Mouse (Mus musculus): ENCODE data around the gene Ints11. TPM values are rescaled to one million over a fixed set of nuclear protein-coding genes. Genes with fewer than 3 reads are reported as not detected.

The Ints11 gene
- polyA plus RNA-seq, 1 experiment from 2014 or later, result 103 TPM

DNA sequence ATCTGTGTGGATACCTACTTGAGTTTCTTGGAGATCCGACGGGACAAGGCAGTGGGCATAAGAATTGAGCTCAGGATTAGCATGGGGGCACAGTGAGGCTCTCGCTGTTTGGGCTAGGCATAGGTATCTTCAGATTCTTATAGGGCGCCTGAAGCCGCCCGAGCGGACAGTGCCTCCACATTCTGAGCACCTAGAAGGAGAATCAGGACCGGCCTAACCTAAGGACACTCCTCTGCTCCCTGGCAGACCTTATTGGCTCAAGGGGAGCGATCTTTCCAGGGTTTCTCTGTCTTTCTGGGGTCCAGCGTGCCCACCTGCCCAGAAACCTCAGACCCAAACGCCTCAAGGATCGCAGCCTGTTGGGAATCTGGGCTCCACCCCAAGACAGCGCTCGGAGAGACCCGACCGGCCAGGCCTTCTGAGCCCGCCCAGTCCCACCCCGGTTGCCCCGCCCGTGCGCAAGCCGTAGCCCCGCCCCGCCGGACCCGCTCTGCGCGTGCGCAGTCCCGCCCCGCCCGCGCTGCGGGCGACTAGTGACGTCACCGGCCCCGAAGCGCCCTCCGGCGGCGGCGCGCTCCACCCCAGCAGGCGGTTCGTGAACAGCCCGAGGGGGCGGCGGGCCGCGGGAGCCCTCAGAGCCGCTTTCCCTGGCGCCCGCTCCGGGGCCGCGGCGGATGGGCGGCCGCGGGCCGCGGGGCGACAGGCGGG is 22.3 kb upstream of the Ints11 start, which contains the start of gene Dvl1:
Dvl1 (plus strand) TSS at position 532 of the 708 bp plus-strand sequence.
- H3K27me3 ChIP-seq (ENCODE audit: control insufficient read depth, insufficient read depth, low read length), result no peaks in the 10 kb centered on the region

DNA sequence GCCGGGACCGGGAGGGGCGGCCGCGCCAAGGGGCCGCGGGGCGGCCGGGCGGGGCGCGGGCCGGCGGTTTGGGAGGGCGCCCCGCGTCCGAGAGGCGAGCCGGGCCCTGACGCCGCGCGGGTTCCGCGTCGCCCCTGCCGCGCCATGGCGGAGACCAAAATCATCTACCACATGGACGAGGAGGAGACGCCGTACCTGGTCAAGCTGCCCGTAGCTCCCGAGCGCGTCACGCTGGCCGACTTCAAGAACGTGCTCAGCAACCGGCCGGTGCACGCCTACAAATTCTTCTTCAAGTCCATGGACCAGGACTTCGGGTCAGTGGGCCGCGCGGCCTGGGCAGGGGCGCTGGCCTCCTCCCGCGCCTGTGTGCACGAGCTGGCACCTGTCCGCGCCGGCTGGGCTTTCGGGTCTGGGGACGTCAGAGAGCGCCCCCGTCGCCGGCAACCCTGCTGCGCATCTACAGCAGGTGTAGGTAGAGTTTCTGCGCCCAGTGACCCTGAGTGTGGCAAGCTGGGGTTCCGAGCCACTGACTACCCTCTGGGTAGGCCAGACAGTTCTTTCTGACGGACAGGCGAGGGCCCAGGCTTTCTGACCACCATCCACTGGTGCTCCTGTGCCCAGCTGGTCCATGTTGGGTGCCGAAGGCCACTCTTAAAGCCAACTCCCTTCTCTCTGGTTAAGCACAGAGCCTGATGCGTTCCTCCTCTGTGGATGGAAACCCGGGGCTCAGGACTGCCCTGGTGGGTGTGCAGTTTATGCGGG is 21.6 kb upstream of the Ints11 start:
- DNase-seq (ENCODE audit: low spot score, missing footprints), result peak; percentile 93
- H3K9ac ChIP-seq (ENCODE audit: low read length), result peak overlapping the region; percentile 91
- ATAC-seq (ENCODE audit: low FRiP score), result peak; percentile 75
- peak overlapping the region; percentile 30 for H3K27ac ChIP-seq (ENCODE audit: low read depth, low read length)
- 2% methylated on average over 62 of the region's 69 CpGs for WGBS
- H3K4me3 ChIP-seq (ENCODE audit: low read depth, low read length), result peak overlapping the region; percentile 91
- peaks cover 22% of the 10 kb centered on the region for H3K4me1 ChIP-seq (ENCODE audit: control insufficient read depth, insufficient read depth, low read length)
- H3K4me2 ChIP-seq, result peak overlapping the region; percentile 94
- no peaks in the 10 kb centered on the region for H3K9me3 ChIP-seq (ENCODE audit: control insufficient read depth, low read length)
- H3K27me3 ChIP-seq (ENCODE audit: control insufficient read depth, insufficient read depth, low read length), result no peaks in the 10 kb centered on the region
- no peaks in the 10 kb centered on the region for H3K36me3 ChIP-seq (ENCODE audit: control insufficient read depth, insufficient read depth, low read length)

More for the DNA sequence above, 22.3 kb upstream of the Ints11 start, which contains the start of gene Dvl1:
- WGBS, result 3% methylated on average over 54 of the region's 65 CpGs
- H3K4me3 ChIP-seq (ENCODE audit: low read depth, low read length), result peak within 1 kb of the TSS; percentile 91
- no peaks in the 10 kb centered on the region for H3K36me3 ChIP-seq (ENCODE audit: control insufficient read depth, insufficient read depth, low read length)
- peaks cover 22% of the 10 kb centered on the region for H3K4me1 ChIP-seq (ENCODE audit: control insufficient read depth, insufficient read depth, low read length)
- no peaks in the 10 kb centered on the region for H3K9me3 ChIP-seq (ENCODE audit: control insufficient read depth, low read length)
- DNase-seq (ENCODE audit: low spot score, missing footprints) (peak; percentile 100), ATAC-seq (ENCODE audit: low FRiP score) (peak; percentile 94)
- H3K27ac ChIP-seq (ENCODE audit: low read depth, low read length), result peak within 1 kb of the TSS; percentile 47
- H3K4me2 ChIP-seq, result peak within 1 kb of the TSS; percentile 94
- H3K9ac ChIP-seq (ENCODE audit: low read length), result peak within 1 kb of the TSS; percentile 91

DNA sequence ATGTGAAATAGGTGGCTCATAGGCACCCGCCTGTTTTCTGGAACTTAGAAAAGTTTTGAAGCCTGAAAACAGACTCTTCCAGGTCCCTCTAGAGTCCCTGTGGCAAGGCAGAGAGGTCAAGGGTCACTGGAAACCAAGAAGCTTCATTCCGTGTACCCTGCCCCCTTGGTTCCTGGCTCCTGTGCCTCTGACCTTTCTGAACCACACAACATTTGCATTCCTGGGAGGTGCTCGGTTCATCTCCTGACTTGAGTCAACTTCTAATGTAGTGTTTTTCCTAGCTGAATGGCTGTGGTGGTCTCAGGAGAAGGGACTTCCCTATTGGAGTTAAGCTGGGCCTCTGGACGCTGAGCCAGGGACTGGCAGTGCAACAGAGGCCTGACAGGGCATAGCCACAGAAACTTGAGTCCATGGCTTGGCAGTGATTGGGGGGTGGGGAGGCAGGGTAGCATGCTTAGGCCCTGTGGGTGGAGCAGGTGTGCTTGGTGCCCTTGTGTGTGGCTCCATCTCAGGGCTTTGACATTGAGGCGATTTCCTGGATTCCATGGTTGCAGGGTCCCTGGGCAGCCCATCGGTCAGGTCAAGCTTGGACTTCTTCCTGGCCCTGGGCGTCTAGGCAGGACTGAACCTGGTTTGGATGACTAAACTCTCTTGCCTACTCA is 20.8 kb upstream of the Ints11 start:
- H3K4me3 ChIP-seq (ENCODE audit: low read depth, low read length), result peak overlapping the region; percentile 91
- H3K9me3 ChIP-seq (ENCODE audit: control insufficient read depth, low read length), result no peaks in the 10 kb centered on the region
- peak overlapping the region; percentile 94 for H3K4me2 ChIP-seq
- WGBS, result 58% methylated on average over 7 of the region's 7 CpGs
- no peak for DNase-seq (ENCODE audit: low spot score, missing footprints)
- no peak for ATAC-seq (ENCODE audit: low FRiP score)
- H3K36me3 ChIP-seq (ENCODE audit: control insufficient read depth, insufficient read depth, low read length), result no peaks in the 10 kb centered on the region
- H3K27me3 ChIP-seq (ENCODE audit: control insufficient read depth, insufficient read depth, low read length), result no peaks in the 10 kb centered on the region
- no peak overlapping the region for H3K27ac ChIP-seq (ENCODE audit: low read depth, low read length)
- peak overlapping the region; percentile 91 for H3K9ac ChIP-seq (ENCODE audit: low read length)
- peaks cover 22% of the 10 kb centered on the region for H3K4me1 ChIP-seq (ENCODE audit: control insufficient read depth, insufficient read depth, low read length)

DNA sequence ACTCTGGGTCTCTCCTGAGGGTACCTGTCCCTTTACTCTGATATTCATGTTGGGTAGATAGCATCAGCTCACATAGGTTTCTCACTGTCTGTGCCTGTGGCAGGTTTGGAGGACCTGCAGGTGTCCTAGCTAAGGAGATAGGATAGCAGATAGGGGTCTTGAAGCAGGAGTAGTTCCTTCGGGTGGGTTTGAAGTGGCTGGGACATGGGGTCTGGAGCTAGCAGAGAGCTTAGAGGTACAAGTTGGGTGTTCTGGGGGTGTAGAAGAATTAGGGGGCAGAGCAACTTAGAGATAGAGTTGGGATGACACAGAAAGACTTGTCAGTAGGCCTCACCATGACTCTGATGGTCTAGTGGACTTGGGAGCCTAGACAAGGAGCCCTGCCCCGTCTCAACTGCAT is 20.0 kb upstream of the Ints11 start:
- H3K27ac ChIP-seq (ENCODE audit: low read depth, low read length), result no peak overlapping the region
- ATAC-seq (ENCODE audit: low FRiP score) (no peak), DNase-seq (ENCODE audit: low spot score, missing footprints) (no peak)
- no peak overlapping the region; the same call in 1 of the 2 replicates for H3K9ac ChIP-seq (ENCODE audit: low read length)
- no peak overlapping the region for H3K4me3 ChIP-seq (ENCODE audit: low read depth, low read length)
- H3K9me3 ChIP-seq (ENCODE audit: control insufficient read depth, low read length), result no peaks in the 10 kb centered on the region
- H3K4me2 ChIP-seq, result no peak overlapping the region
- 97% methylated on average over 2 of the region's 2 CpGs for WGBS
- H3K36me3 ChIP-seq (ENCODE audit: control insufficient read depth, insufficient read depth, low read length), result no peaks in the 10 kb centered on the region
- peaks cover 22% of the 10 kb centered on the region for H3K4me1 ChIP-seq (ENCODE audit: control insufficient read depth, insufficient read depth, low read length)
- no peaks in the 10 kb centered on the region for H3K27me3 ChIP-seq (ENCODE audit: control insufficient read depth, insufficient read depth, low read length)

DNA sequence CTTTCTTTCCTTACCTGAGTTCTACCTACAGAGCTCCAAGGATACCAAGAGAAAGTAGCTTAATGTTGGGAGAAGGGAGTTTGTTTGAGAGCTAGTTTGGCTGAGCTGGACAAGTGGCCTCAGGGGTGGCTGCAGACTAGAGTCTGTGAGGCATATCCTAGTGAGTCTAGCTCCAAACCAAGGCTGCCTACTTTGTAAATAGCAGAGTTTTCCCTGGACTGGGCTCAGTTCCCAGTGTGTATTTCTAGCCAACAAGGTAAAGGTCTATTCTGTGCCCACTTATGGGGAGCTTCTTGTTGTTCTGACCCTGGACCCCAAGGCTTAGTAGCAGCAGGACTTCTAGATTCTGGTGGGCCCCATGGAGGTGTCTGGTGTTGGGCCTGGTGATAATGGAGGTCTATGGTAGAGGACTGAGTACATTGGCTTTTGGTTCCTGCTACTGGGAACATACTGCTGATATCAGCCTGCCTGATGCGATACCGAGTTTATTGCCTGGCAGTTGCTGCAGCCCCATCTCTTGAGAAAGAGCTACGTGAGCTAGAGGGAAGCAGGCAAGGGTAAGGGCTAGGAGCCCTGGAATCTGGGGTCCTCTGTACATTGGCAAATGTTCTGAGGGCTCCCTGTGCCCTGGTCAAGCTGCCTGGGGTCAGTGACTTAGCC is 19.4 kb upstream of the Ints11 start:
- Histone ChIP-seq H3K36me3 (ENCODE audit: control insufficient read depth, insufficient read depth, low read length) (no peaks in the 10 kb centered on the region), H3K9me3 (ENCODE audit: control insufficient read depth, low read length) (no peaks in the 10 kb centered on the region), H3K27me3 (ENCODE audit: control insufficient read depth, insufficient read depth, low read length) (no peaks in the 10 kb centered on the region), H3K4me3 (ENCODE audit: low read depth, low read length) (no peak overlapping the region), H3K27ac (ENCODE audit: low read depth, low read length) (no peak overlapping the region), H3K4me1 (ENCODE audit: control insufficient read depth, insufficient read depth, low read length) (peaks cover 22% of the 10 kb centered on the region), H3K4me2 (no peak overlapping the region), H3K9ac (ENCODE audit: low read length) (no peak overlapping the region)
- ATAC-seq (ENCODE audit: low FRiP score) (no peak), DNase-seq (ENCODE audit: low spot score, missing footprints) (no peak)
- WGBS, result 90% methylated on average over 3 of the region's 3 CpGs

DNA sequence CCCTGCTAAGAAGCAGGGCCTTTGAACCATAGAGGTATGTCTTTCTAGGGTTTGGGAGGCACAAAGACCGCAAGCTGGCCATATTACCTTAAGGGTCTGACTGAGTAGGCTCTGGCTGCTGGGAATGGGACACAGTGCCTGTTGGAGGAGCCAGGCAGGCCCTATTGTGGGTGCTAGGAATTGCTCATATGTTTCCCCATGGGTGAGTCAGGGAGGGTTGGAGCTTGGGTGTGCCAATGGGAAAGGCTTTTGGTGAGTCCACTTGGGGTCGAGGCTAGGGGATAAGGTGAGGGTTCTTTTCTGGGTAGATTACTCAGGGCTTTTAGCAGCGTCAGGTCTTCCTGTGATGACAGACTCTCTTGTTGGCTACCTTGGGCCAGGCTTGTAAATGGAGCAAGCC is 18.0 kb upstream of the Ints11 start:
- Histone ChIP-seq H3K9me3 (ENCODE audit: control insufficient read depth, low read length) (no peaks in the 10 kb centered on the region), H3K4me1 (ENCODE audit: control insufficient read depth, insufficient read depth, low read length) (peaks cover 22% of the 10 kb centered on the region), H3K4me2 (no peak overlapping the region), H3K36me3 (ENCODE audit: control insufficient read depth, insufficient read depth, low read length) (peaks cover 6% of the 10 kb centered on the region; the same call in 1 of the 2 replicates), H3K9ac (ENCODE audit: low read length) (no peak overlapping the region), H3K27ac (ENCODE audit: low read depth, low read length) (no peak overlapping the region), H3K4me3 (ENCODE audit: low read depth, low read length) (no peak overlapping the region), H3K27me3 (ENCODE audit: control insufficient read depth, insufficient read depth, low read length) (no peaks in the 10 kb centered on the region)
- no peak for ATAC-seq (ENCODE audit: low FRiP score)
- DNase-seq (ENCODE audit: low spot score, missing footprints), result no peak
- WGBS, result 90% methylated on average over 3 of the region's 3 CpGs

DNA sequence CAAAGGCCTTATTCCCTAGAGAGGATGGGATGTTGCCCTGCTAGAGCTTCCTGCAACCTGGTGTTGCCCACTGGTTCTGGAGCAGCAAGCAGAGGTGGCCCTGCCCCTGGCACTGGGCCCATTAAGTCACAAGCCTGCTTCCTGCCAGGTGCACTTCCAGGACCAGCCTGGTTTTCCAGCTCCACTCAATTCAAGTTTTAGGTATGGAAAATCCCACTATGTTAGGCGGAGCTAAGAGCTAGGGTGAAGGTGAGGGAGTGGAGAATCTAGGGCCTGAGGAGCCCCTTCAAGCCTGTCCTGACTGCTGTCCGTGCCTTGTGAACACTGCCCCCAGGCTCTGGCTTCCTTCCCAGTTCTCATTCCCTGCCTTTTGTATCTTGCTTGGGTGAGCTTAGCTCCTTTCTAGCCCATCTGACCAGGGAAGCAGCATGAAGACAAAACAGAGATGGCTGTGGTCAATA is 17.4 kb upstream of the Ints11 start:
- H3K36me3 ChIP-seq (ENCODE audit: control insufficient read depth, insufficient read depth, low read length), result peaks cover 6% of the 10 kb centered on the region; the same call in 1 of the 2 replicates
- DNase-seq (ENCODE audit: low spot score, missing footprints) (no peak), ATAC-seq (ENCODE audit: low FRiP score) (no peak)
- no peak overlapping the region for H3K9ac ChIP-seq (ENCODE audit: low read length)
- H3K4me2 ChIP-seq, result no peak overlapping the region
- H3K4me3 ChIP-seq (ENCODE audit: low read depth, low read length), result no peak overlapping the region
- H3K27me3 ChIP-seq (ENCODE audit: control insufficient read depth, insufficient read depth, low read length), result no peaks in the 10 kb centered on the region
- no peak overlapping the region for H3K27ac ChIP-seq (ENCODE audit: low read depth, low read length)
- WGBS, result 95% methylated on average over 2 of the region's 2 CpGs
- peaks cover 16% of the 10 kb centered on the region for H3K4me1 ChIP-seq (ENCODE audit: control insufficient read depth, insufficient read depth, low read length)
- no peaks in the 10 kb centered on the region for H3K9me3 ChIP-seq (ENCODE audit: control insufficient read depth, low read length)

DNA sequence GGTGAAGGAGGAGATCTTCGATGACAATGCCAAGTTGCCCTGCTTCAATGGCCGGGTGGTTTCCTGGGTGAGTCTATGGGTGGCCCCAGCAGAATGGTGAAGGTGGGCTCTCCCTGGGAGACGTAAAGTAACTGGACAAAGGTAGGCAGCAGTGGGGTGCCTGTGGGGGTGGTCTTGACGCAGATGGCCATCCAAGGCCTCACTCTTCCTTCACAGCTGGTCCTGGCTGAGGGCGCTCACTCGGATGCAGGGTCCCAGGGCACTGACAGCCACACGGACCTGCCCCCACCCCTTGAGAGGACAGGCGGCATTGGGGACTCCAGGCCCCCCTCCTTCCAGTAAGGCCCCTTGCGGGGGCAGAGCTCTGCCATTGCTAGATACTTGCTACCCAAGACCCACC is 15.9 kb upstream of the Ints11 start:
- peaks cover 10% of the 10 kb centered on the region for H3K4me1 ChIP-seq (ENCODE audit: control insufficient read depth, insufficient read depth, low read length)
- no peak overlapping the region for H3K4me3 ChIP-seq (ENCODE audit: low read depth, low read length)
- no peak overlapping the region for H3K27ac ChIP-seq (ENCODE audit: low read depth, low read length)
- H3K27me3 ChIP-seq (ENCODE audit: control insufficient read depth, insufficient read depth, low read length), result no peaks in the 10 kb centered on the region
- no peak overlapping the region for H3K9ac ChIP-seq (ENCODE audit: low read length)
- no peak for DNase-seq (ENCODE audit: low spot score, missing footprints)
- no peaks in the 10 kb centered on the region for H3K9me3 ChIP-seq (ENCODE audit: control insufficient read depth, low read length)
- peaks cover 6% of the 10 kb centered on the region; the same call in 1 of the 2 replicates for H3K36me3 ChIP-seq (ENCODE audit: control insufficient read depth, insufficient read depth, low read length)
- ATAC-seq (ENCODE audit: low FRiP score), result no peak
- H3K4me2 ChIP-seq, result no peak overlapping the region
- 95% methylated on average over 9 of the region's 9 CpGs for WGBS

All from midbrain, embryonic 11.5 days (tissue).